Mouse (Mus musculus) layer of hippocampus, adult 11-12 months (tissue): ENCODE measurements around the gene C2cd4c.

ENCODE experiments used
- DNase-seq: peaks from one replicate; pipeline ENCODE4 v3.0.0; 2022; ENCODE audit warnings: low spot score

The C2cd4c gene

DNA sequence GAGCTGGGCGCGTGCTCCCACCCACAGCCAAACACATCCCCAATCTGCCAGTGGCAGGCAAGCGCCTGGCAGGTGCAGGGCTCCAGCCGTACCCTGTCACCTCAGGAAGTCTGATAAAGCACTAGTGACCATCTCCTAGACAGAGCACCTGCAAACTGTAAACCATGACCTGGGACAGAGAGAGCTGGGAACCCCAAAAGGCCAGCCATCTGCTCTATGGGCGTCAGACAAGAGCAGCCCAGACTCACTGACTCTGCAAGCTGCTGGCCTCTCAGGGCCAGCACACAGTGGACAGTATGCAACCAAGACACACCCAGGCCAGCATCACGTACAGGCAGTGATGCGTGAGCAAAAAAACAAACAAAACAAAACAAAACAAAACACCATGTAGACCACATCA is 34.9 kb downstream of the C2cd4c start:
- no peak for DNase-seq

- DNase-seq, result no peak
These were observed 35.5 kb downstream of the C2cd4c start for GRCm38 (mm10) chr10:79578276-79578675.

- no peak for DNase-seq
These were observed 36.4 kb downstream of the C2cd4c start for GRCm38 (mm10) chr10:79577376-79577775.

DNA sequence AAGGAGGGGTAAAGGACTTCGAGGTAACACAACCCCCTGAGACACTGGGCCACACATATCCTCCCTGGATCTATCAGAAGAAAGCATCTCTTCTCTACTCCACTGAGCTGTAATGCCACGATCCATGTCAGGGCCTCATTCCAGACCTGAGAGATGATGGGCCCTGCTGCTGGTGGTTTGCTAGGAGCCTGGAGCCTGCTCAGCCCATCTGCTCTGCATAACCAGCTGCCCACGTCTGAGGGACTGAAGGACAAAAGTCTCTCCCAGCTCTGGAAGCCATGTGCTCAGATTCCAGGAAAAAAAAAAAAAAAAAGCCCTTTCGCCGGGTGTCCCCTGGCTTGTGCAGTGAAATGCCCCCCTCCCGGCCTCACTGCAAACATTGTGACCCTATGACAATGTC is 38.1 kb downstream of the C2cd4c start:
- DNase-seq, result no peak

DNA sequence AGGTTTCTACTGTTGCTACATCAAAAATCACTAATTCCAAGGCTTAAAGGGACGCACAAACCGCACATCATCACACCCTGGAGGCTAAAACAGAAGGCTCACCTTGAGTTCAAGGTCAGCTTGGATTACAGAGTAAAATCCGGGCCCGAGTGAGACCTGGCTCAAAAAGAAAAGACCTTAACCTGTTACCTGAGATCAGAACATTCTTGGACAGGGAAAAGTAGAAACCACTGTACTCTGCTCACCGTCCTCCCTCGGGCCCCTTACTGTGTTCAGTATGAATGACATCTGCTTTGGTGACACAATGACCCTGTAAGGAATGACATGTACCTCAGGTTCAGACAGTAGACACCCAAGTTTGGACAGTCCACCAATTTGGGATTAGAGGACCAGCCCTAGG is 39.0 kb downstream of the C2cd4c start:
- DNase-seq, result no peak

DNA sequence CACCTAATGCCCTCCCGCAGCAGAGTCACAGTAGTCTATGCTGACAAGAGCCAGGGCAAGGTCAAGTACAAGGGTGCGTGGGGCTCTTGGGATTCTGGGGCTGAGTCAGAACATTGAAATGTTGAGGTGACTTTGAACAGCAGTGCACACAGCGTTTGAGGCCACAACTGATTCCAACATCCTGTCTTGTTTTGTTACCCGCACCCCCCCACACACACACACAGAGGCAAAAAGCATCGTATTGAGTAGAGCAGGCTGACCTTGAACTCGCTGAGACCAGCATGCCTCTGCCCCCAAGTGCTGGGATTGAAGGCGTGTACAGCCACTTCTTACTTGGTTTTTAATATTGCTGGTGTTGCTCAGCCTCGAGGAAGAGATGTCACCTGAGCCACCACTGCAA is 39.5 kb downstream of the C2cd4c start:
- no peak for DNase-seq

DNA sequence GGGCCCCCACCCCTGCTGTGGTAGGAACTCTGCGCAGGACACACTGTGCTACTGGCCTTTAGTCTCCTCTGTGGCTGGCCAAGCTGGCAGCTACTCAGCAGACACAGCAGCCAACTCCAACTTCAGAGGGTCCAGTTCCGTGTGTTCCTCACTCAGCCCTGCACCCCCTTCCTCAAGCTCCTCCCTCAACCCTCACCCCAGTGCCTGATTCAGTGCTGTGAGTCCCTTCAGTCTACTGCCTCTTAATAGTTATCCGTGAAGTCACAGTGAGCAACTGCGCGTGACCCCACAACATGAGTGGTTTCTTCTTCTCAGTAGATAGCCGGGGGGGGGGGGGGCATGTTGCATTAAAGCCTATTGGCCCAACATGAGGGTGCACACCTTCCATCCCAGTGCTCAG is 40.2 kb downstream of the C2cd4c start:
- DNase-seq, result no peak

GRCm38 (mm10) chr10:79571314-79571713 is 42.5 kb downstream of the C2cd4c start:
- no peak for DNase-seq

DNA sequence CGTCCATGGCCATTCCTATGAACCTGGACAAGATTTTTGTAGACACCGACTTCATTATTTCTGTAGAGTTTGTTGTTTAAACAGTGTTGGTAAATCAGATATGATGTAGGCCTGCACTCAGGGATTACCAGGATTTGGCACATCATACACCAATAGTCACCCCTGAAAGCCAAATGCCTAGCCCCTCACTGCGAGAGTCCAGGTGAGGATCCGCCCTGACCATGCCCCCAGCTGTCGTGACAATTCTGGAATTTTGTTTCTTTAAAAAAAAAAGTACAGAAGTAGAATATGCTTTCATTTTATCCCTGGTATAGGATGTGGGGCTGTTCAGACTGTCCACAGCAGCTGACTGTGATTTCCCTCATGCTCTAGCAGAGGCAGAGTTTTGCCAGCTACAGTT is 43.9 kb downstream of the C2cd4c start:
- no peak for DNase-seq

DNA sequence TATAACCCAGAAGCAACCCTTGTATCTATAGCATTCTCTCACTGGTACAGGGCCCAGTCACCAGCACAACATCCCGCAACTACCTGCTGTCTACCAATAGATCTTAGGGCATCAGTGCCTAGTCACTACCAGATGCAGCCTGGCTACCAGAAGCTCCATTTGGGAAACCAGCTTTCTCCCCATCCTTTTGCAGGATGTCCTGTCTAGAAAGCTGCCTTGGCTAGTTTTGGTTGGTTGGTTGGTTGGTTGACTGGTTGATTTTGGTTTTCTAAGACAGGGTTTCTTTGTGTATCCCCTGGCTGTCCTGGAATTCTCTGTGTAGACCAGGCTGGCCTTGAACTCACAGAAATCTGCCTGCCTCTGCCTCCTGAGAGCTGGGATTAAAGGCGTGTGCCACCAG is 54.1 kb downstream of the C2cd4c start:
- DNase-seq, result no peak

DNA sequence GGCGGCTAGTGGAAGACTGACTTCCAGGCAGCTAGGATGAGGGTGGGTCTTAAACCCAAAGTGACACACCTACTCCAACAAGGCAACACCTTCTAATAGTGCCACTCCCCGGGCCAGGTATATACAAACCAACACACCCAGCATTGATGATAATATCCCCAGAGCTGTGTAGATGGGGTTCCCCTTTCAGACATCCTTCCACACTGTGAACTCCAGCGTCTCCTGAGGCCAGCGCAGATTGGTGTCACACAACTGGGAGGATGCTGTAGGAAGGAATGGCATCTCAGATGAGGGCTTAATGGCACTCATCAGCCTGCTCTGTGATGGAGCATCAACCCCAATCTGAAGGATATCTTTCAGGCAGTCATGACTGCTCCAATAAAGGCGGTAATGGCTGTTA is 56.3 kb downstream of the C2cd4c start:
- no peak for DNase-seq

- no peak for DNase-seq
These were observed 56.9 kb downstream of the C2cd4c start for GRCm38 (mm10) chr10:79556951-79557350.
